Mouse (Mus musculus) testis, adult 2 months (tissue): ENCODE results near the gene Tlx1. TPM values are rescaled to one million over a fixed set of nuclear protein-coding genes. Genes with fewer than 3 reads are reported as not detected.

Experiments used
- H3K27ac ChIP-seq: fragments of 200-500 bp; 2 replicates; pipeline ENCODE4 v1.5.1; 2012; ENCODE audit warnings: low read depth, low read length; ENCODE audit not compliant: control insufficient read depth, insufficient read depth
- H3K27me3 ChIP-seq: fragments of 200-500 bp; 2 replicates; pipeline ENCODE4 v1.6.1; 2012; ENCODE audit warnings: mild to moderate bottlenecking, low read length, moderate library complexity; ENCODE audit not compliant: control insufficient read depth, insufficient read depth
- H3K36me3 ChIP-seq: fragments of 200-500 bp; 2 replicates; pipeline ENCODE4 v1.6.1; 2012; ENCODE audit warnings: mild to moderate bottlenecking, low read length; ENCODE audit not compliant: control insufficient read depth, insufficient read depth
- H3K4me1 ChIP-seq: fragments of 200-500 bp; 2 replicates; pipeline ENCODE4 v1.6.1; 2012; ENCODE audit warnings: low read length; ENCODE audit not compliant: control insufficient read depth, insufficient read depth
- H3K4me3 ChIP-seq: fragments of 200-500 bp; 2 replicates; pipeline ENCODE4 v1.5.1; 2012; ENCODE audit warnings: low read depth, mild to moderate bottlenecking, low read length, moderate library complexity, mixed read lengths; ENCODE audit not compliant: control insufficient read depth
- CTCF ChIP-seq: fragments of 200-500 bp; IDR thresholded peaks from 2 replicates; pipeline ENCODE4 v1.5.1; 2012; ENCODE audit warnings: low read depth, mild to moderate bottlenecking, inconsistent platforms, low read length, moderate library complexity; ENCODE audit not compliant: control insufficient read depth, insufficient read depth, insufficient replicate concordance
- POLR2A ChIP-seq: fragments of 200-500 bp; IDR thresholded peaks from 2 replicates; pipeline ENCODE4 v1.6.1; 2012; ENCODE audit warnings: low read depth, mild to moderate bottlenecking, inconsistent platforms, low read length, moderate library complexity; ENCODE audit not compliant: control insufficient read depth
- polyA plus RNA-seq: library from polyadenylated mRNA; depleted of rRNA; stranded (reverse); fragments of >200 nt; gene quantifications from 2 replicates; pipeline ENCODE4 v1.2.3, GENCODE M21; 2012; rRNA removed

The Tlx1 gene
- polyA plus RNA-seq, 1 experiment: 0.06 TPM

DNA sequence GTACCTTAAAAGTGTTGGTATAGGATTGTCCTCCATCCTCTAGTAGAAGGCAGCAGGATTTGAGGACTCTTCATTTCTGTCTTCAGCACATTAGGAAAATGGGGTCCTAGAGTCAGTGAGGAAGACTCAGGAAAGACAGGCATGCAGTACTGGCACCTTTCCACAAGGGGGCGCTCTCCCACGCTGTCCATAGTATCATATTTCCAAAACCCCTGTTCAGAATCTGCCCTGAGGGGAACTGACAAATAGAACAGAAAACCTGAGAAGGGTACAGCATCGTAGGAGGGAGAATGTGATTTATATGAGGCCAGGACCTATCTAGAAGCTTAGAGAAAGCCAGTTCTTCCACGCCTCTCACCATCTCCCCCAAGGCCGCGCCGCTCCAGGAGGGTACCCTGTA, 24.3 kb downstream of the Tlx1 start:
- no peak for TF ChIP-seq POLR2A
- peak; percentile 94 for TF ChIP-seq CTCF
- H3K27ac ChIP-seq: no peak overlapping the region
- H3K4me1 ChIP-seq: peaks cover 17% of the 10 kb centered on the region
- H3K36me3 ChIP-seq: no peaks in the 10 kb centered on the region
- no peak overlapping the region for H3K4me3 ChIP-seq
- no peaks in the 10 kb centered on the region for H3K27me3 ChIP-seq

DNA sequence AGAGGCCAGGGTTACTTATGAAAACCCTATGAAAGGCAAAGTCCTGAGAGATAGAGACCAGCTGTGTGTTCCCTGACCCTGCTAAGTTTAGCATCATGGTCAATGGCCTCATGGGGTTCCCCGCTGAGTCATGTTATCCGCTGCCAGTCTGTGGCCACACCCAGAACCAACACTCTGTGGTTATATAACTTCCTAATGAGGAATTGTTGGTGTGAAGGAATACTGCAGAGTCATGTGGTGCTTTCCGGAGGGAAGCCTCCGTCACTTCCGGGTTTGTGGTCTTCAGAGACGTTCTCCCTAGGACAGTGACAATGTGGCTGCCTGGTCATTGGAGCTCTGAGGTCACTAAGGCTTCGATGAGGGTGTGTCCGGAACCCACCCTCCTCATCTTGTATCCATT, 25.8 kb downstream of the Tlx1 start:
- Histone ChIP-seq H3K27ac (peak overlapping the region; percentile 28), H3K27me3 (no peaks in the 10 kb centered on the region), H3K4me3 (peak overlapping the region; percentile 86), H3K36me3 (no peaks in the 10 kb centered on the region), H3K4me1 (peaks cover 17% of the 10 kb centered on the region)
- no peak for TF ChIP-seq POLR2A
- no peak for TF ChIP-seq CTCF

DNA sequence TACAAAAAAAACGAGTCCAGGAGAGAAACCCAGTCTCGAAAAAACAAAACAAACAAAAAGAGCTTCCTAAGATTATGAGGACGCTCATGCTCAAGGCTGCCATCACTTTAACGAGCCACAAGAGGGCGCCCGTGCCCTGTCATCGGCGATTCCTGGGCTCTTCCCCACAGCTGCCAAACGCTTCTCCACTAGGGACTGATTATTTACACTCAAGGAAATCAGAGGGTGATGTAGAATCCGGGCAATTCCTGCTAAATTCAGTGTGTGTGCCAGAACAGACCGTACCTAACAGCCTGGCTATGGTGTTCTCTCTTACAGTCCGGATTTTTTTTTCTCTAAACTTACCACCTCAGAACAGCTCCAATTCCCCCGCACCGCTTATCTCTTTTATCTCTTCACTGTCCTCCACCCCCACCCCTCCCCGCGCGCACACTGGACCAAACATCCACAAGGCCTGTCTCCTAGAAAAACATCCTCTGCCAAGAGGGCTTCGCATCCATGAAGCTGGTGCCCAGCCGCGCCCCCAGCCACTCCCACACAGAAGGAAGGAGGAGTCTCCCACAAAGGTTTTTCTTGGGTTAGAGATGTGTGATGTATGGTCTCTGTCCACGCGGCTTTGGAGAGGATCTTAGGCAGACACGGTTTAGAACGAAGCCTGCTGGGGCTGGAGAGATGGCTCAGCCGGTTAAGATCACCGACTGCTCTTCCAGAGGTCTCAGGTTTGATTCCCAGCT, 26.7 kb downstream of the Tlx1 start:
- TF ChIP-seq CTCF (peak; percentile 91), POLR2A (no peak)
- peak overlapping the region; percentile 86 for H3K4me3 ChIP-seq
- no peaks in the 10 kb centered on the region for H3K27me3 ChIP-seq
- H3K36me3 ChIP-seq: no peaks in the 10 kb centered on the region
- H3K27ac ChIP-seq: no peak overlapping the region
- peaks cover 17% of the 10 kb centered on the region for H3K4me1 ChIP-seq

DNA sequence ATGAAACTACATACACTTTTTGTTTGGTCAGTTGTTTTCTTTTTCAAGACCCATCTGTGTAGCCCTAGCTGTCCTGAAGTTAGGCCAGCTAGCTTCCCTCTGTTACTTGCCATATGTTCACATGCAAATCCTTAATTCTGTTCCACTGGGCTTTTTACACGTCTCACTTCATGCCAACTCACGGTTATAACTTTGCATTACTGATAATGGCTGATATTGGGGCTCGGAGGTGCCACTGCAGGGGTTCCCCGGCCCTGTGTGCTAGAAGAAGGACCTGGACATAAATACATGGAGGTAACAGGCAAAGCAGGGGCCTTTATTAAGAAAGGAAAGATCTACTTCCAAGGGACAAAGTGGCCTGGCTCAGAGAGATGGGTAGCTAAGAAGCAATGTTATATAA, 29.0 kb downstream of the Tlx1 start:
- Histone ChIP-seq H3K27me3 (no peaks in the 10 kb centered on the region), H3K27ac (no peak overlapping the region), H3K36me3 (no peaks in the 10 kb centered on the region), H3K4me3 (no peak overlapping the region), H3K4me1 (peaks cover 17% of the 10 kb centered on the region)
- TF ChIP-seq CTCF: no peak
- no peak for TF ChIP-seq POLR2A

DNA sequence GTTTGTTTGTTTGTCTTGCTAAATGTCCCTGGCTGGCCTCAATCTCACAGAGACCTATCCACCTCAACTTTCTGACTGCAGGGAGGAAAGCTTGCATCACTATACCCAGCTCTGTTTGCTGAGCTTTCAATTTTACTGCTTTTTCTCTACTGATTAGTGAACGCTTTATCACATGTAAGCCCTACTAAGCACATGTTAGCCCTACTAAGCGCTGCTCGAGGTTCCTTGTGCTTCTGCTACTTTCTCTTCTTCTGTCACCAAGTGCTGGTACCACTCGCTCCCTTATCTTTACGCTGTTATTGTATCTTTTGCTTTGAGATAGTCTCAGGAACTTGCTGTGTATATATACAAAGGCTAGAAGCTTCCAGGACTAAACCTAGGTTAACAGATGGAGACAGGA, 30.0 kb downstream of the Tlx1 start:
- Histone ChIP-seq H3K4me1 (peaks cover 14% of the 10 kb centered on the region), H3K27ac (no peak overlapping the region), H3K27me3 (no peaks in the 10 kb centered on the region), H3K36me3 (no peaks in the 10 kb centered on the region), H3K4me3 (no peak overlapping the region)
- TF ChIP-seq CTCF: no peak

DNA sequence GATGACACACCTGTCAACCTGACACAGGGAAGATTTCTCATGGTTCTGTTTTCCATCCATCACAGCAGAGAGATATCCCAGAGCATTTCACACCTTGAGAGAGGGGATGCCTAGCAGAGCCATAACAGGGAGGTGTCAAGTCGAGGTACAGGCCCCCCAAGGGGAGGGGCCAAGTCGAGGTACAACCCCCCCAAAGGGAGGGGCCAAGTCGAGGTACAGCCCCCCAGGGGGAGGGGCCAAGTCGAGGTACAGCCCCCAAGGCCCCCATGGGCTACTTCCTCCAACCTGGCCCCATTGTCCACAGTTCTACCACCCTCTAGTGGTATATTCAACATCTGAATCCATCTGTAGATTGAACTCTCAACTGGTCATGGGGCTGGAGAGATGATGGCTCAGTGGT, 44.2 kb downstream of the Tlx1 start:
- H3K36me3 ChIP-seq: no peaks in the 10 kb centered on the region
- H3K4me1 ChIP-seq: no peaks in the 10 kb centered on the region
- no peak overlapping the region for H3K4me3 ChIP-seq
- no peaks in the 10 kb centered on the region for H3K27me3 ChIP-seq
- TF ChIP-seq POLR2A (no peak), CTCF (no peak)
- no peak overlapping the region for H3K27ac ChIP-seq

DNA sequence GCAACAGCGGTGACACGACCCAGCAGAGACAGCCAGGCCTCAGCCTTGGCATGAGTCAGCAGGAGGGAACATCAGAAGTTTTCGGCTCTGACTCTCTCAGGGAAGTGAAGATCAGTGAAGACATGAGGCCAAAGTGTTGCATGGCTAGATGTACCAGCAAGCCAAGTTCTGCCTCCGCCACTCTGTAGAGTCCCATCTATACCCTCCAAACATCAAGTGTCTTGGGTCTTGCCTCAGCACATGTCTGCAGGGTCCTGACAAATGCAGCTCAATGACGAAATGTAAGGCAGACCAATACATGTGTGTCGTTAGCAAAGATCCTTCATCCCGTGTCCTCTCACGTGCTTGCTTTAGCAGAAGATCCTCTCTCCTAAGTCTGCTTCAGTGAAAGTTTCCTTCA, 46.5 kb downstream of the Tlx1 start:
- no peak overlapping the region for H3K4me3 ChIP-seq
- H3K36me3 ChIP-seq: no peaks in the 10 kb centered on the region
- no peak for TF ChIP-seq CTCF
- no peak for TF ChIP-seq POLR2A
- H3K27ac ChIP-seq: no peak overlapping the region
- H3K4me1 ChIP-seq: no peaks in the 10 kb centered on the region
- H3K27me3 ChIP-seq: no peaks in the 10 kb centered on the region

DNA sequence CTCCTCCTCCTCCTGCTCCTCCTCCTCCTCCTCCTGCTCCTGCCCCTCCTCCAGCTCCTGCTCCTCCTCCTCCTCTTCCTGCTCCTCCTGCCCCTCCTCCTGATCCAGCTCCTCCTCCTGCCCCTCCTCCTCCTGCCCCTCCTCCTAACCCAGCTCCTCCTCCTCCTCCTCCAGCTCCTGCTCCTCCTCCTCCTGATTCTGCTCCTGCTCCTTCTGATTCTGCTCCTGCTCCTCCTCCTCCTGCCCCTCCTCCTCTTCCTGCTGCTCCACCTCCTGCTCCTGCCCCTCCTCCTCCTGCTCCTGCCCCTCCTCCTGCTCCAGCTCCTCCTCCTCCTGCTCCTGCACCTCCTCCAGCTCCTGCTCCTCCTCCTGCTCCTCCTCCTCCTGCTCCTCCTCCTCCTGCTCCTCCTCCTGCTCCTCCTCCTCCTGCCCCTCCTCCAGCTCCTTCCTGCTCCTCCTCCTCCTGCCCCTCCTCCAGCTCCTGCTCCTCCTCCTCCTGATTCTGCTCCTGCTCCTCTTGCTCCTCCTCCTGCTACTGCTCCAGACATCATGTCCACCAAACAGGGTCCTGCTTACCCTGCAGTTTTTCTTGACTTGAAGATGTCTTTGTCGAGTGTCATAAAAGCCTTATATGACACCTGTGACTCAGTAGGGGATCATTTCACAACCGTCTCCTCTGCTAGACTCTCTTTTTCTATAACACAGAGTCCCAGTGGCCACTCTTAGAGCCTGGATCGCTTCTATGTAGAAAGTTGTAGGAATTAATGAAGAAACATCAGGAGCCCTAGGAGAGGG, 55.0 kb downstream of the Tlx1 start:
- no peak for TF ChIP-seq CTCF
- TF ChIP-seq POLR2A: no peak
- no peak overlapping the region for H3K4me3 ChIP-seq

More for the DNA sequence above, 55.0 kb downstream of the Tlx1 start:
- H3K27me3 ChIP-seq: no peaks in the 10 kb centered on the region
- no peak overlapping the region for H3K27ac ChIP-seq
- no peaks in the 10 kb centered on the region for H3K36me3 ChIP-seq
- H3K4me1 ChIP-seq: peaks cover 7% of the 10 kb centered on the region

Other genes with a start within 250 kb of the Tlx1 start
- 21.5 and 23.4 TPM in 2 replicates for gene Slf2, start 219.5 kb upstream of the Tlx1 start, polyA plus RNA-seq
- 11.2 and 12.5 TPM in 2 replicates for gene Sema4g, start 161.6 kb upstream of the Tlx1 start, polyA plus RNA-seq
- 5.2 and 6.2 TPM in 2 replicates for gene Twnk, start 145.0 kb upstream of the Tlx1 start, polyA plus RNA-seq
- gene Mrpl43, start 144.2 kb upstream of the Tlx1 start, polyA plus RNA-seq: 43.4 and 46.8 TPM in 2 replicates
- gene Lzts2, start 136.3 kb upstream of the Tlx1 start, polyA plus RNA-seq: 36.2 and 42.3 TPM in 2 replicates
- gene Pdzd7, start 105.0 kb upstream of the Tlx1 start, polyA plus RNA-seq: 1.0 and 1.1 TPM in 2 replicates
- 16.3 and 20.7 TPM in 2 replicates for gene Sfxn3, start 103.2 kb upstream of the Tlx1 start, polyA plus RNA-seq
- gene Kazald1, start 75.4 kb upstream of the Tlx1 start, polyA plus RNA-seq: 5.3 and 6.1 TPM in 2 replicates
- gene Lbx1, start 85.1 kb downstream of the Tlx1 start, polyA plus RNA-seq: not detected in 2 replicates
- 55.6 and 56.6 TPM in 2 replicates for gene Btrc, start 213.1 kb downstream of the Tlx1 start, polyA plus RNA-seq